Mouse (Mus musculus) heart, adult 2 months (tissue): ENCODE data around the gene Anapc2. TPM values are rescaled to one million over a fixed set of nuclear protein-coding genes. Genes with fewer than 3 reads are reported as not detected.
A peak's percentile ranks its signal among the peaks of the same experiment; 100 is the strongest.

Experiments
- DNase-seq, 2 experiments: peaks; one replicate each; pipeline ENCODE4 v3.0.0; 2021
- H3K27ac ChIP-seq: fragments of 200-600 bp; 2 replicates; pipeline ENCODE4 v1.8.1; 2022
- H3K27me3 ChIP-seq: fragments of 200-500 bp; 2 replicates; pipeline ENCODE4 v1.6.1; 2012; ENCODE audit warnings: mild to moderate bottlenecking, low read length, inconsistent platforms, mixed read lengths; ENCODE audit not compliant: control insufficient read depth, insufficient read depth
- H3K36me3 ChIP-seq: fragments of 200-500 bp; 2 replicates; pipeline ENCODE4 v1.6.1; 2012; ENCODE audit warnings: low read length, inconsistent platforms; ENCODE audit not compliant: control insufficient read depth, insufficient read depth
- H3K4me1 ChIP-seq: fragments of 200-500 bp; 2 replicates; pipeline ENCODE4 v1.6.1; 2011; ENCODE audit warnings: low read length; ENCODE audit not compliant: control insufficient read depth, insufficient read depth
- H3K4me3 ChIP-seq: fragments of 200-600 bp; 2 replicates; pipeline ENCODE4 v1.8.1; 2022
- H3K79me2 ChIP-seq: fragments of 200-500 bp; replicated peaks from 2 replicates; pipeline ENCODE4 v1.6.1; 2012; ENCODE audit warnings: mild to moderate bottlenecking, inconsistent platforms, low read length, moderate library complexity, mixed read lengths; ENCODE audit not compliant: control insufficient read depth, insufficient read depth
- H3K9ac ChIP-seq: fragments of 200-500 bp; 2 replicates; pipeline ENCODE4 v1.6.1; 2012; ENCODE audit warnings: low read depth, mild to moderate bottlenecking, control low read depth, inconsistent platforms, low read length, mixed read lengths
- CTCF ChIP-seq: fragments of 200-600 bp; IDR thresholded peaks from 2 replicates; pipeline ENCODE4 v1.8.1; 2022; ENCODE audit warnings: antibody characterized with exemption, mild to moderate bottlenecking, moderate library complexity
- EP300 ChIP-seq: fragments of 200-500 bp; IDR thresholded peaks from 2 replicates; pipeline ENCODE4 v1.6.1; 2011; ENCODE audit warnings: low read depth, low read length, control low read depth; ENCODE audit not compliant: insufficient read depth
- POLR2A ChIP-seq: fragments of 200-500 bp; IDR thresholded peaks from 2 replicates; pipeline ENCODE4 v1.6.1; 2011; ENCODE audit warnings: mild to moderate bottlenecking, low read depth, low read length, control low read depth; ENCODE audit not compliant: insufficient read depth
- WGBS: fragments of 180-500 bp; shearing (Covaris S2); methylation state at CpG from one replicate; pipeline ENCODE4 v1.1.7; 2018; 5-methylcytosine and 5-hydroxymethylcytosine counted together
- intact Hi-C: fragments of 180-260 bp; cut with DNase I; formaldehyde crosslinking; loops from one replicate; pipeline ENCODE4 v1.15.1; 2025
- polyA plus RNA-seq: library from polyadenylated mRNA; depleted of rRNA; stranded (reverse); fragments of >200 nt; gene quantifications from 2 replicates; pipeline ENCODE4 v1.2.3, GENCODE M21; 2012
- total RNA-seq, 2 experiments: library from RNA; stranded (reverse); gene quantifications; 2 replicates each; pipeline ENCODE4 v1.2.3; 2021

Anapc2 gene
- total and polyA plus RNA-seq, 3 experiments, result 36.0 to 57.2 (median 36.3) TPM

- Histone ChIP-seq H3K79me2 (no peaks in the 10 kb centered on the region), H3K36me3 (no peaks in the 10 kb centered on the region), H3K4me1 (peaks cover 4% of the 10 kb centered on the region), H3K9ac (peak overlapping the region; percentile 62), H3K27ac (peak overlapping the region; percentile 51; the same call in 1 of the 2 replicates), H3K27me3 (peaks cover 8% of the 10 kb centered on the region), H3K4me3 (peak overlapping the region; percentile 51)
- 2% methylated on average over 43 of the region's 43 CpGs for WGBS
- intact Hi-C loops, result loop anchor here (2.0 kb wide), 2 partner anchors 13 to 33 kb away; no protein-coding TSS in a partner anchor
- no peak for TF ChIP-seq CTCF
- TF ChIP-seq EP300, result no peak
- TF ChIP-seq POLR2A, result no peak
- peak; percentile 50 to 62 for DNase-seq
Observed at GRCm38 (mm10) chr2:25292054-25292544, 19.8 kb downstream of the Anapc2 start.

GRCm38 (mm10) chr2:25292856-25293255 lies 20.6 kb downstream of the Anapc2 start:
- WGBS, result 5% methylated on average over 1 of the region's 1 CpGs
- Histone ChIP-seq H3K27me3 (peaks cover 8% of the 10 kb centered on the region), H3K36me3 (no peaks in the 10 kb centered on the region), H3K79me2 (no peaks in the 10 kb centered on the region), H3K9ac (peak overlapping the region; percentile 62), H3K4me1 (peaks cover 2% of the 10 kb centered on the region; the same call in 1 of the 2 replicates), H3K4me3 (peak overlapping the region; percentile 51), H3K27ac (peak overlapping the region; percentile 51; the same call in 1 of the 2 replicates)
- TF ChIP-seq POLR2A (no peak), EP300 (0 out of 2 replicates have a peak, but pooled peaks have one; percentile 28)
- DNase-seq, result peak; percentile 75 to 86
- intact Hi-C loops, result loop anchor here (2.0 kb wide), 2 partner anchors 14 to 34 kb away; no protein-coding TSS in a partner anchor

GRCm38 (mm10) chr2:25293706-25294105 lies 21.4 kb downstream of the Anapc2 start:
- peaks cover 8% of the 10 kb centered on the region for H3K27me3 ChIP-seq
- WGBS, result 71% methylated on average over 9 of the region's 9 CpGs

GRCm38 (mm10) chr2:25297093-25297492 lies 24.8 kb downstream of the Anapc2 start:
- Histone ChIP-seq H3K27me3 (peaks cover 1% of the 10 kb centered on the region; the same call in 1 of the 2 replicates), H3K4me3 (no peak overlapping the region), H3K27ac (no peak overlapping the region), H3K79me2 (no peaks in the 10 kb centered on the region), H3K4me1 (peaks cover 2% of the 10 kb centered on the region; the same call in 1 of the 2 replicates), H3K36me3 (no peaks in the 10 kb centered on the region), H3K9ac (no peak overlapping the region)
- WGBS, result 74% methylated on average over 8 of the region's 8 CpGs
- intact Hi-C loops, result no loop called here
- TF ChIP-seq CTCF (no peak), POLR2A (no peak)
- no peak for DNase-seq

More at GRCm38 (mm10) chr2:25293706-25294105, 21.4 kb downstream of the Anapc2 start:
- Histone ChIP-seq H3K9ac (no peak overlapping the region), H3K4me3 (no peak overlapping the region), H3K36me3 (no peaks in the 10 kb centered on the region), H3K27ac (no peak overlapping the region), H3K79me2 (no peaks in the 10 kb centered on the region), H3K4me1 (peaks cover 2% of the 10 kb centered on the region; the same call in 1 of the 2 replicates)
- intact Hi-C loops, result loop anchor here (2.0 kb wide), 2 partner anchors 15 to 35 kb away; no protein-coding TSS in a partner anchor
- no peak for DNase-seq
- no peak for TF ChIP-seq CTCF
- TF ChIP-seq EP300, result no peak
- TF ChIP-seq POLR2A, result no peak

- DNase-seq, result no peak
- TF ChIP-seq POLR2A, result no peak
- TF ChIP-seq EP300, result no peak
- TF ChIP-seq CTCF, result no peak
- H3K27me3 ChIP-seq, result peaks cover 1% of the 10 kb centered on the region; the same call in 1 of the 2 replicates
- H3K36me3 ChIP-seq, result no peaks in the 10 kb centered on the region
- WGBS, result 78% methylated on average over 10 of the region's 10 CpGs
- H3K9ac ChIP-seq, result no peak overlapping the region
- no peak overlapping the region for H3K27ac ChIP-seq
- intact Hi-C loops, result no loop called here
- no peak overlapping the region for H3K4me3 ChIP-seq
- no peaks in the 10 kb centered on the region for H3K4me1 ChIP-seq
- H3K79me2 ChIP-seq, result no peaks in the 10 kb centered on the region
Observed at GRCm38 (mm10) chr2:25298046-25298445, 25.8 kb downstream of the Anapc2 start.

DNA sequence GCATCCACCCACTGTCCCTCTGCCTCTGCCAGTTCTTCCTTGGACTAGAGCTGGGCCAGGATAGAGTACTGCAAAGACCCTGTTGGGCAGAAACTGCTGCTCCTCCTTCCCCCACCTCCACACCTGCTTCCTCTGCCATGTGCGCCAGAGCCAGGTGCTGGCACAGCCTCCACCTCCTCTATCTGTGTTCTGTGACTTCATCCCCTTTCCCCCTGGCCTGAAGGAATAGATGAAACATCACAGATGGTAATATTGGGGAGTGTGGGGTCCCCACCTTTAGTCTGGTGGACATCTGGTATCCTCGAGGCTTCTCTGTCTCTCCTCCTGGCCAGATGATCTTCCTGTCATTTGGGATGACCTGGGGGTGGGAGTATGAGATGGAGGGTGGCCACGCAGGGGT lies 31.2 kb downstream of the Anapc2 start:
- Histone ChIP-seq H3K27ac (no peak overlapping the region), H3K36me3 (no peaks in the 10 kb centered on the region), H3K79me2 (no peaks in the 10 kb centered on the region), H3K4me1 (no peaks in the 10 kb centered on the region), H3K4me3 (no peak overlapping the region), H3K27me3 (peaks cover 5% of the 10 kb centered on the region), H3K9ac (no peak overlapping the region)
- DNase-seq, result no peak
- intact Hi-C loops, result no loop called here
- no peak for TF ChIP-seq EP300
- TF ChIP-seq POLR2A, result no peak
- no peak for TF ChIP-seq CTCF
- WGBS, result 60% methylated on average over 3 of the region's 3 CpGs
